Mouse (Mus musculus) spleen, adult 2 months (tissue): ENCODE results near the gene Lztr1.

Experiments
- CTCF ChIP-seq: fragments of 200-500 bp; IDR thresholded peaks from 2 replicates; pipeline ENCODE4 v1.5.1; 2011; ENCODE audit warnings: mild to moderate bottlenecking, inconsistent platforms; ENCODE audit not compliant: insufficient read depth, insufficient read length, insufficient replicate concordance; ENCODE audit errors: extremely low read depth
- POLR2A ChIP-seq: fragments of 200-500 bp; IDR thresholded peaks from 2 replicates; pipeline ENCODE4 v1.6.1; 2011; ENCODE audit warnings: low read depth, low read length, inconsistent platforms

- TF ChIP-seq CTCF (no peak), POLR2A (no peak)
Measured at GRCm38 (mm10) chr16:17472498-17472897, 36.0 kb upstream of the Lztr1 start.
